Mouse (Mus musculus): Measurements from ENCODE around the gene Mdk.

Gene Mdk

GRCm38 (mm10) chr2:91959544-91960410 is 27.7 kb upstream of the Mdk start:
- in situ Hi-C loops (cut with MboI, MseI): loop anchor here (25.0 kb wide), 1 partner anchor 1503 kb away; the partner anchor contains the start of gene Cd82

GRCm38 (mm10) chr2:91958701-91959457 is 26.8 kb upstream of the Mdk start:
- in situ Hi-C loops (cut with MboI, MseI): loop anchor here (25.0 kb wide), 1 partner anchor 1503 kb away; the partner anchor contains the start of gene Cd82

- in situ Hi-C loops (cut with MboI, MseI): loop anchor here (25.0 kb wide), 1 partner anchor 1504 kb away; the partner anchor contains the start of gene Cd82
These were observed 26.0 kb upstream of the Mdk start for GRCm38 (mm10) chr2:91958049-91958448.

- in situ Hi-C loops (cut with MboI, MseI): loop anchor here (25.0 kb wide), 1 partner anchor 1505 kb away; the partner anchor contains the start of gene Cd82
These were observed 25.0 kb upstream of the Mdk start for GRCm38 (mm10) chr2:91957096-91957495.

- in situ Hi-C loops (cut with MboI, MseI): loop anchor here (25.0 kb wide), 1 partner anchor 1506 kb away; the partner anchor contains the start of gene Cd82
These were observed 23.8 kb upstream of the Mdk start for GRCm38 (mm10) chr2:91955875-91956274.

- in situ Hi-C loops (cut with MboI, MseI): loop anchor here (25.0 kb wide), 1 partner anchor 1507 kb away; the partner anchor contains the start of gene Cd82
These were observed 23.1 kb upstream of the Mdk start for GRCm38 (mm10) chr2:91955121-91955591.

GRCm38 (mm10) chr2:91953825-91954224 is 21.7 kb upstream of the Mdk start:
- in situ Hi-C loops (cut with MboI, MseI): loop anchor here (25.0 kb wide), 1 partner anchor 1508 kb away; the partner anchor contains the start of gene Cd82

- in situ Hi-C loops (cut with MboI, MseI): loop anchor here (25.0 kb wide), 1 partner anchor 1512 kb away; the partner anchor contains the start of gene Cd82
These were observed 18.4 kb upstream of the Mdk start for GRCm38 (mm10) chr2:91950275-91951085.

- in situ Hi-C loops (cut with MboI, MseI): loop anchor here (25.0 kb wide), 1 partner anchor 1513 kb away; the partner anchor contains the start of gene Cd82
These were observed 17.5 kb upstream of the Mdk start for GRCm38 (mm10) chr2:91949411-91950274.

- in situ Hi-C loops (cut with MboI, MseI): no loop called here
These were observed 16.7 kb upstream of the Mdk start for GRCm38 (mm10) chr2:91948792-91949241.

GRCm38 (mm10) chr2:91948151-91948509 is 16.0 kb upstream of the Mdk start:
- in situ Hi-C loops (cut with MboI, MseI): no loop called here

GRCm38 (mm10) chr2:91947397-91948150 is 15.5 kb upstream of the Mdk start:
- in situ Hi-C loops (cut with MboI, MseI): no loop called here

GRCm38 (mm10) chr2:91946836-91947235 is 14.7 kb upstream of the Mdk start:
- in situ Hi-C loops (cut with MboI, MseI): no loop called here

GRCm38 (mm10) chr2:91945483-91945882 is 13.4 kb upstream of the Mdk start, which contains the start of gene Gm9821:
Gene Gm9821, plus strand, starts transcription at chr2:91945703.
- in situ Hi-C loops (cut with MboI, MseI): no loop called here

- in situ Hi-C loops (cut with MboI, MseI): no loop called here
These were observed 12.3 kb upstream of the Mdk start for GRCm38 (mm10) chr2:91944170-91944950.

GRCm38 (mm10) chr2:91942356-91942755 is 10.3 kb upstream of the Mdk start:
- in situ Hi-C loops (cut with MboI, MseI): no loop called here

- in situ Hi-C loops (cut with MboI, MseI): no loop called here
These were observed 7.3 kb upstream of the Mdk start for GRCm38 (mm10) chr2:91939303-91939935.

GRCm38 (mm10) chr2:91936154-91936553 is 4.1 kb upstream of the Mdk start:
- in situ Hi-C loops (cut with MboI, MseI): no loop called here

Data from T-helper 1 cell (primary cell).